Comparison of ENCODE assay signal across 12 mouse cellular contexts in genomic region chr6:79099051-79099450, GRCm38 (mm10).
"Had no signal": no experiment of that assay in that cellular context is flagged by ENCODE, and none has a peak within 500 bp of the region (broad histone marks: within the 10 kb centered on the region; RNA-seq: fewer than 3 reads in every experiment).

No protein-coding gene starts in this region.

- ATAC-seq: intestine, embryonic 15.5 days; liver, postnatal 0 days; lung, postnatal 0 days; midbrain, embryonic 15.5 days had no signal

- DNase-seq: kidney, adult 11 months; kidney, adult 8-10 months; kidney, postnatal 10 days; kidney, postnatal 36 days; layer of hippocampus, postnatal 36 days; left cerebral cortex, postnatal 4 days; liver, postnatal 0 days; lung, embryonic 14.5 days; thymus, postnatal 25 days had no signal
